Mouse (Mus musculus) liver, embryonic 14.5 days (tissue): ENCODE data around the gene Astn2. TPM values are rescaled to one million over a fixed set of nuclear protein-coding genes. Genes with fewer than 3 reads are reported as not detected.

Experiments
- ATAC-seq: fragments of 200-750 bp; cut with Nextera tagmentation; 2 replicates; pipeline ENCODE4 v1.8.0; 2017; ENCODE audit warnings: moderate number of reproducible peaks, mild to moderate bottlenecking, moderate library complexity; ENCODE audit not compliant: insufficient read depth
- DNase-seq, 3 experiments: peaks; one replicate each; pipeline ENCODE4 v3.0.0-alpha.2; 2012 to 2013; ENCODE audit warnings: low read depth in 3 of 3, low spot score in 3 of 3
- H3K27ac ChIP-seq: fragments of 300-500 bp; sonication (generic); 2 replicates; pipeline ENCODE4 v1.5.1; 2014; ENCODE audit warnings: moderate library complexity, mild to moderate bottlenecking, control low read depth, inconsistent platforms
- H3K27me3 ChIP-seq: fragments of 300-500 bp; sonication (generic); 2 replicates; pipeline ENCODE4 v1.6.1; 2014; ENCODE audit warnings: mild to moderate bottlenecking, low read length, moderate library complexity; ENCODE audit not compliant: control insufficient read depth, insufficient read depth
- H3K36me3 ChIP-seq: fragments of 300-500 bp; sonication (generic); replicated peaks from 2 replicates; pipeline ENCODE4 v1.6.1; 2014; ENCODE audit warnings: low read depth; ENCODE audit not compliant: control insufficient read depth, insufficient read depth
- H3K4me1 ChIP-seq, 2 experiments: fragments of 200-500 bp in 1 of 2; fragments of 300-500 bp in 1 of 2; sonication (generic) in 1 of 2; replicated peaks; 2 replicates each; pipeline ENCODE4 v1.6.1; 2012 to 2014; ENCODE audit warnings: antibody characterized with exemption in 1 of 2, inconsistent platforms in 1 of 2, low read length in 1 of 2; ENCODE audit not compliant: control insufficient read depth in 2 of 2, insufficient read depth in 2 of 2
- H3K4me2 ChIP-seq: fragments of 300-500 bp; sonication (generic); 2 replicates; pipeline ENCODE4 v1.6.1; 2014; ENCODE audit warnings: low read depth, mild to moderate bottlenecking, control low read depth, moderate library complexity
- H3K4me3 ChIP-seq, 2 experiments: fragments of 200-500 bp in 1 of 2; fragments of 300-500 bp in 1 of 2; sonication (generic) in 1 of 2; 2 replicates each; pipeline ENCODE4 v1.5.1; 2012 to 2014; ENCODE audit warnings: low read depth in 2 of 2, low read length in 2 of 2, mild to moderate bottlenecking in 2 of 2, control low read depth in 1 of 2, inconsistent platforms in 1 of 2, moderate library complexity in 1 of 2; ENCODE audit not compliant: insufficient read depth in 1 of 2
- H3K9ac ChIP-seq: fragments of 300-500 bp; sonication (generic); replicated peaks from 2 replicates; pipeline ENCODE4 v1.6.1; 2014; ENCODE audit warnings: mild to moderate bottlenecking, control low read depth, moderate library complexity
- H3K9me3 ChIP-seq: fragments of 300-500 bp; sonication (generic); 2 replicates; pipeline ENCODE4 v1.6.1; 2016; ENCODE audit warnings: low read length, mixed read lengths; ENCODE audit not compliant: control insufficient read depth
- CTCF ChIP-seq: IDR thresholded peaks from 2 replicates; pipeline ENCODE4 v1.5.1; 2016; ENCODE audit warnings: antibody characterized with exemption, low read depth, control low read depth
- EP300 ChIP-seq: IDR thresholded peaks from 2 replicates; pipeline ENCODE4 v1.6.1; 2016; ENCODE audit warnings: antibody characterized with exemption, low read depth
- WGBS: fragments of 180-500 bp; shearing (Covaris S2); extraction: QIAGEN DNeasy Blood & Tissue Kit; methylation state at CpG from one replicate; pipeline ENCODE4 v1.1.7; 2014; ENCODE audit not compliant: insufficient replicate concordance; 5-methylcytosine and 5-hydroxymethylcytosine counted together
- polyA plus RNA-seq, 2 experiments: library from polyadenylated mRNA; depleted of rRNA in 1 of 2; stranded (reverse) in 1 of 2; unstranded in 1 of 2; fragments of >200 nt; fragmentation: Nextera tagmentation in 1 of 2; extraction: Ambion mirVana in 1 of 2; gene quantifications; 2 replicates each; pipeline versions ENCODE4 v1.2.1 to v1.2.3; 2012 to 2014

Astn2 gene
- polyA plus RNA-seq, 2 experiments, result 0.16 TPM; not detected in 1

- no peaks in the 10 kb centered on the region for H3K36me3 ChIP-seq
- no peaks in the 10 kb centered on the region for H3K9me3 ChIP-seq
- H3K27ac ChIP-seq, result no peak overlapping the region
- H3K27me3 ChIP-seq, result no peaks in the 10 kb centered on the region
- ATAC-seq (no peak), DNase-seq (no peak)
- no peaks in the 10 kb centered on the region for H3K4me1 ChIP-seq
- WGBS, result 59% methylated on average over 4 of the region's 4 CpGs
- no peak for TF ChIP-seq CTCF
- no peak overlapping the region for H3K4me3 ChIP-seq
- H3K9ac ChIP-seq, result no peak overlapping the region
- no peak overlapping the region for H3K4me2 ChIP-seq
Measured at GRCm38 (mm10) chr4:65673418-65673933, 730.9 kb downstream of the Astn2 start.

- DNase-seq (no peak), ATAC-seq (no peak)
- Histone ChIP-seq H3K4me1 (no peaks in the 10 kb centered on the region), H3K27me3 (no peaks in the 10 kb centered on the region), H3K9me3 (no peaks in the 10 kb centered on the region), H3K4me2 (no peak overlapping the region), H3K36me3 (no peaks in the 10 kb centered on the region), H3K27ac (no peak overlapping the region), H3K4me3 (no peak overlapping the region), H3K9ac (no peak overlapping the region)
- WGBS, result 54% methylated on average over 2 of the region's 2 CpGs
- TF ChIP-seq EP300 (no peak), CTCF (no peak)
Measured at GRCm38 (mm10) chr4:65672294-65672693, 732.1 kb downstream of the Astn2 start.

- Histone ChIP-seq H3K9ac (no peak overlapping the region), H3K4me2 (no peak overlapping the region), H3K9me3 (no peaks in the 10 kb centered on the region), H3K36me3 (no peaks in the 10 kb centered on the region), H3K27me3 (no peaks in the 10 kb centered on the region), H3K4me1 (no peaks in the 10 kb centered on the region), H3K4me3 (no peak overlapping the region), H3K27ac (no peak overlapping the region)
- ATAC-seq (no peak), DNase-seq (no peak)
- no peak for TF ChIP-seq CTCF
- no peak for TF ChIP-seq EP300
- WGBS, result 40% methylated on average over 6 of the region's 6 CpGs
Measured at GRCm38 (mm10) chr4:65671585-65672184, 732.7 kb downstream of the Astn2 start.

- TF ChIP-seq CTCF (no peak), EP300 (no peak)
- H3K9me3 ChIP-seq, result no peaks in the 10 kb centered on the region
- no peak overlapping the region for H3K4me3 ChIP-seq
- ATAC-seq (no peak), DNase-seq (no peak)
- WGBS, result 61% methylated on average over 5 of the region's 5 CpGs
- H3K9ac ChIP-seq, result no peak overlapping the region
- H3K27me3 ChIP-seq, result no peaks in the 10 kb centered on the region
- H3K4me2 ChIP-seq, result no peak overlapping the region
- no peaks in the 10 kb centered on the region for H3K36me3 ChIP-seq
- no peaks in the 10 kb centered on the region for H3K4me1 ChIP-seq
- no peak overlapping the region for H3K27ac ChIP-seq
Measured at GRCm38 (mm10) chr4:65667030-65667610, 737.3 kb downstream of the Astn2 start.

GRCm38 (mm10) chr4:65663176-65663575 is 741.2 kb downstream of the Astn2 start:
- H3K9ac ChIP-seq, result no peak overlapping the region
- no peak overlapping the region for H3K4me2 ChIP-seq
- H3K36me3 ChIP-seq, result no peaks in the 10 kb centered on the region
- no peak overlapping the region for H3K27ac ChIP-seq
- WGBS, result 62% methylated on average over 6 of the region's 6 CpGs
- ATAC-seq (no peak), DNase-seq (no peak)
- TF ChIP-seq EP300, result no peak
- no peak for TF ChIP-seq CTCF
- no peak overlapping the region for H3K4me3 ChIP-seq
- H3K4me1 ChIP-seq, result no peaks in the 10 kb centered on the region
- H3K27me3 ChIP-seq, result no peaks in the 10 kb centered on the region
- no peaks in the 10 kb centered on the region for H3K9me3 ChIP-seq
